Mouse (Mus musculus) adrenal gland, postnatal 25 days (tissue): ENCODE measurements around the gene Tlr2. TPM values are rescaled to one million over a fixed set of nuclear protein-coding genes. Genes with fewer than 3 reads are reported as not detected.
A peak's percentile ranks its signal among the peaks of the same experiment; 100 is the strongest.

Experiments
- DNase-seq: peaks from one replicate; pipeline ENCODE4 v3.0.0; 2021; ENCODE audit warnings: mixed read lengths
- total RNA-seq: library from RNA; stranded (reverse); gene quantifications from 2 replicates; pipeline ENCODE4 v1.2.3, GENCODE M21; 2021

Tlr2 gene
- total RNA-seq, 1 experiment from 2014 or later = 3.9 TPM

DNA sequence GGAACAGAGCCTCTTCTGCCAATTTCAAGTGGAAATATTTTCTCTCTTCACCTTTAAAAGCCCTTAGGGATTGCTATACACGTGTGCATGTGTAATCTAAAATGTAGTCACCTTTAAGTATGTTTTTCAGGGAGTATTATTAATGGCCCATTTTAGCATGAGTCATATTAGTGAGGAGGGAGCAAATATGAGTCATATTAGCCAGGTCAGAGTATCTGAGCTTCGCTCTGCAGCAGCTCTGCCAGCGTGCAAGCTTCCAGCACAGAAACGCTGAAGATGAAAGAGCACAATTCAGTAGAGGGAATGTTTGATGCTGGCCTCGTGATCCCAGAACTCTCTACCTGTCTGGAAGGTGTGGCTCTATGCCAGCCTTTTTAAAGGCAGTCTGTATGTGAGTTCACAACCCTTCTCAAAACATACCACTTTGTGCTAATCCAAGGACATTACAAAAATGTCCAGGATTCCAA lies 13.4 kb downstream of the Tlr2 start:
- DNase-seq = peak; percentile 39

DNA sequence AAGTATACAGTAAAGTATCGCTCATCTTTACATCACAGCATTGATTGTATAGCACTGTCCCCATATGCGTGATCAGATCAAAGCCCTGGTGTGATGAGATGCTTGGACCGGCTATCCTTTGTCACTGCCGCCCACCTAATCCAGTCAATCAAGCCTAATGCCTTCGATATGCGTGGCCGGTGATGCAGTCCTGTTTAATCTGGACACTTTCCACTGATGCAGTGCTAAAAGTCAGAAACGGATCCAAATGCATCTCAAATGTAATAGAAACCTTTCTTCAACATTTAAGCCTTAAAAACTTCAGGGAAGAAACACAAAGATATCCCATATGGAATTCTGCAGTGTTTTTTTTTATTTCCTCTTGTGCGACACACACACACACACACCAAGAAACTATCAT lies 13.9 kb downstream of the Tlr2 start:
- no peak for DNase-seq

DNA sequence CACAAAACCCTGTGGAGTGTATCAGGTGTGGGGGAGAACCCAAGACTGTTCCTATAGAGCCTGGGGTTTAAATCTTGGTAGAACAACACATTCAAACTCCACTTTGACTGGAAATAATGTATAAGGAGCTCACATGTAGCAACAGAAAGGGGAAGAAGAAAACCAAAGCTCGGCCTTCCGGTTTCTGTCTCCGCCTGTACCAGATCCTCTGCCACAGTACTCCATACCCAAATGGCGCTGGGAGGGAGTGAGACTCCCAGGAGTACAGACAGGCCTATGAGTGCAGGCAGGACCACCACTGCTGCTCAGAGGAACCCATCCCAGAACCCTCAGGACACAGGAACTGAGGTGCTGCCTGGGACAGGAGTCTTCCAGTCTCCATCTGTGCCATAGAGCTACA lies 17.8 kb downstream of the Tlr2 start:
- DNase-seq = no peak

DNA sequence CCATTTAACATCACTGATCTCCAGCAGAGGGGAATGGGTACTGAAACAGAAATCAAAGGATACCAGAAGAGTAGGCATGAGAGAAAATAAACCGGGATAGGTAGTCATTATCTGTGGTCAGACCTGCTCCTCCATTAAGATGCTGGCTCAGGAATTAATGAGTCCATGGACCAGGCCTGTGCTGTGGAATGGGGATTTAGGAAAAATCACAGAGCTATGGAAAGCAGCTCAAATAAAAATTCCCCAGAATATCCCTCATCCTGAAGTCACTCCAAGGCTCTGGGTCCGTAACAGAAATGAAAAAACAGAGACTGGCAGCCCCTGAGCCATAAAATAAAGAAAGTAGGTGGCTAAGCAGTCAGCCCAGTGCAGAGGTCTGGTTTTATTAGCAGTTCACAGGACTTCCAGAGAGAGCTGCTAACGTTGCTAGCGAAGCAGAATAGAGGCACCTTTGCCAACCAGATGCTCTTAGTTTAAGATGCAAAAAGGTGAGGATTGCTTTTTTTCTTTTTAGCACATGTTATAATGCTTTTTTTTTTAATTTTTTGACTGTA lies 25.1 kb downstream of the Tlr2 start:
- no peak for DNase-seq

DNA sequence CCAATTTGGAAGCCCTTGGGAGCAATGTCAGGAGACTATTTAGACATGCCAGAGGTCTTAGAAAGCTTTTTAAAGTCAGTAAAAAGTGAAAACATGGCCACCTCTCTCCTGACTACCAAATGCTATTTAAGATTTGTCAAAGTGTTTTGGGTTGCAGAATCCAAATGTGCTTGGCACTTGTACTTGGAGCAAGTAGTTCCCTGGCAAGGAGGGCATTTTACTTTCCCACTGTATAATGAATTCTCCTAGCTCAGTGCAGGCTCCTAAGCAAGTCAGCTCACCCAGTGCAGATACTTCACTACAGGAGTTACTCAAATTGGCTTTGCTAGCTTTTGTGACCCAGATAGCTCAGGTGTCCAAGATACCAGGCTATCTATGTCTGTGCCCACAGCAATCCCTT lies 28.7 kb downstream of the Tlr2 start:
- DNase-seq = no peak

DNA sequence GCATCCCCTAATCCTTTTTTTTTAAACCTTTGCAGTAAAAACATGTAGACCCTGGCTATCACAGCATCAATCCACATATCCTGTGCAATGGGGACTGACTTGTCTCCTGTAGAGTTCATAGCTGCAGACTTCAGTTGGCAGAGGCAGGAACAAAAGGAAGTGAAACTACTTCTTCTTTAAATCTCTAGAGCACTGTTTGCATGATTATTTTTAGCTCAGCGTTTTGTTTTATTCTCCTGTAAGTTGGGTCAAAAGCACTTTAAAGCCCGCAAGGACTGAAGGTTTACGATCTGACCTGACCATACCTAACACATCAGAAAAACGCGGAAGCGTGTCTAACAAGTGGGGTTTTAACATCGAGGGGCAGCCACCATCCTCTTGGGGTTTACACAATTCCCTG lies 29.6 kb downstream of the Tlr2 start:
- DNase-seq = no peak

DNA sequence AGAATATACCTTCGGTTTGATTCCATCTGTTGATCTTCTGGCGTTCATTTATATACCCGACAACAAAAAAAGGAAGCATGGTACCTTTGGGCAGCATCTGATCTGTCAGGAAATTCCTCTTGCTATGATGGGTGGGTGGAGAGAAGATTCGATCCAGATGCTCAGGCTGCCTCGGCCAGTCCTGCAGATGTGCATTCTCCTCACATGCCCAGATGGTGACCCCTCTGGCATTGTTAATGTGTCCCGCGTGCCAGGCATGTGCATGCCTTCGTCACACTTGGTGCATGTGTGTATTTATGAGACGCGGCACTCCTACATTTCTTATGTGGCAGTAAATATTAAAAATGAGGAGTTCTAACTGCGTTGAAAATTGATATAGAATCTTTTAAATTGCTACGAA lies 33.1 kb downstream of the Tlr2 start:
- DNase-seq = no peak

DNA sequence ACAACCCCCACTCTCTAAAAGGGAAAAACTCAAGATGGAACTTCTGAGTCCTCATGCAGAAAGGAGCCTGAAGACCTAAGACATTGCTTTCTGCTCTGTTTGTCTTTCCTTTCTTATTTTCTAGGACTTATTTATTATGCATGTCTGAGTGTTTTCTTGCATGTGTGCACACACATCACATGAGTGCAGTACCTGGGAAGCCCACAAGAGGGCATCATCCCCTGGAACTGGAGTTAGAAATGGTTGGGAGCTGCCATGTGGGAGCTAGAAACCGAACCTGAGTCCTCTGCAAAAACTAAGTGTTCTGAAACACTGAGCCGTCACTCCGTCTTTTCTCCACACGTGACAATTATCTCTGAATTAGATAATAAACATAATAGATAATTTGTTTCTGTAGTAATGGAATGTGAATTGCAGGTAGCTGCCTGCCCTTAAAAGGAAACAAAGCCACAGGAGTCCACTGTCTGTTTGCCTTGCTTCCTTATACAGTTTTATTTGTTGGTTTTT lies 39.9 kb downstream of the Tlr2 start:
- no peak for DNase-seq

DNA sequence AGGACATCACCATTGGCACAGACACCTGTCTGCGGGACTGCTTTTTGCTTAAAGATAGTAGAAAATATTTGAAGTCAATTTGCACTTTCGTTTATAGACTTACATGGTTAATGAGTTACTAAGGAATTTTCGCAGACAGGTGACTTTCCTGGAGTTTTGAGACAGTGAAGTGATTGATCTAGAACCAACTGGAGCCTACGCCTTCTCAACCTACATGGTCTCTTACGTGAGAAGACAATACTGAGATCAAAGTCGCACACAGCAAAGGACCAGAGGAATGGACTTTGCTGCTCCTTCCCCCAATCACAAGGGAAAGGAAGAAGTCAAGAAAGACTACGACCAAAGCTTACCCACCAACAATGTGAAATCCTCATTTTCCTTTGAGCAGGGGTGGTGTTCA lies 42.1 kb downstream of the Tlr2 start:
- DNase-seq = no peak

DNA sequence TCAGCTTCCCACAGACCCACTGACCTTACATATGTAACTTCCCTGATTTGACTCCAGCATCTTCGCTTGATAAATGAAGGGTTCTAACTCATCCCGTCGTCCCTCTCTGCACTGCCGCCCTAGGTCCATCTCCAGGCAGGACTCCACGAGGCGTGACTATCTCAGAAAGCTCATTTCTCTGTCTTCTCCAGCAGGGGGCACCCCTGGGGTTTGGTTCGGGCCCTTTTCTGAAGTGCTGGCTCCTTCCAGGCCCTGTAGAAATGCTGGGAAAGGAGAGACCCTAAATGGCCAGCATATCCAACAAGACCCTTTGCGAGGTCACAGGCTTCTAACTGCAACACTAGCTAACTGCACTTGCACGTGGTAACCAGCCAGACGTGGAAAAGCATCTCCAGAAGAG lies 43.7 kb downstream of the Tlr2 start:
- peak; percentile 74 for DNase-seq

DNA sequence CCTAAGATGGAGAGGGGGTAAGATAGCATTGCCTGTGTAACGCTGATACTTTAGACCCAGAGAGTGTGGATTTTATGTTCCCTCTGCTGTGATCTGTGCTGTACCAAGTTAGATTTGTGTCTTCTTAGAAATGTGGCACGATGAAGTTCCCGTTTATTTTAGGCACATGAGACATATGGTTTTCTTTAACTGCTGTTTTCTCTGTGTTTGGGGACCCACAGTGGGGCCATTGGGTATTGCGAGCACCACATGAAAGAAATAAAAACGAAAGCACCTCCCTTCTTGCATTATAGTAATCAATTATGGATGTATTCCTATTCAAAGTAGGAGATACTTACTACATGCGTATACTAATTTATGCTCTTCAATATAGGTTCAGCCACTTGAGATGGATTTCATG lies 44.5 kb downstream of the Tlr2 start:
- DNase-seq = no peak

DNA sequence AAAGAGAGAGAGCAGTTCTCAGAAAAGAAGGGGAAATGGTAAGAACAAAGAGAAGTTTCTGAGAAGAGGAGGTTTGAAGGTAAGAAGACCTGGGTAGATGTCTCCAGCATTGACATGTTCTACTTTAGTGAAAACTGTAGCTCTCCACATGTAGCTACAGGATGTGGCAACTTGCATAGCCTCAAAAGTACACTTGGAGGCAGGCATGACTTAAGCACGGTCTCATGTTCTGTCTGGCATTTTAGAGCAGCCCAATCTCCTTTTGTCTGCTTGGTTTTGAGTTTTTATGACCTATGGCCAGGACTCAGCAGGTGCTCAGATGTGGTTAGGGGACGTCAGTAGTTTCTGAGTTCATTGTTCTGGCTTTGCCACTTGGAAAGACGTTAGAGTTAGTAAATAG lies 50.1 kb downstream of the Tlr2 start:
- DNase-seq = no peak

DNA sequence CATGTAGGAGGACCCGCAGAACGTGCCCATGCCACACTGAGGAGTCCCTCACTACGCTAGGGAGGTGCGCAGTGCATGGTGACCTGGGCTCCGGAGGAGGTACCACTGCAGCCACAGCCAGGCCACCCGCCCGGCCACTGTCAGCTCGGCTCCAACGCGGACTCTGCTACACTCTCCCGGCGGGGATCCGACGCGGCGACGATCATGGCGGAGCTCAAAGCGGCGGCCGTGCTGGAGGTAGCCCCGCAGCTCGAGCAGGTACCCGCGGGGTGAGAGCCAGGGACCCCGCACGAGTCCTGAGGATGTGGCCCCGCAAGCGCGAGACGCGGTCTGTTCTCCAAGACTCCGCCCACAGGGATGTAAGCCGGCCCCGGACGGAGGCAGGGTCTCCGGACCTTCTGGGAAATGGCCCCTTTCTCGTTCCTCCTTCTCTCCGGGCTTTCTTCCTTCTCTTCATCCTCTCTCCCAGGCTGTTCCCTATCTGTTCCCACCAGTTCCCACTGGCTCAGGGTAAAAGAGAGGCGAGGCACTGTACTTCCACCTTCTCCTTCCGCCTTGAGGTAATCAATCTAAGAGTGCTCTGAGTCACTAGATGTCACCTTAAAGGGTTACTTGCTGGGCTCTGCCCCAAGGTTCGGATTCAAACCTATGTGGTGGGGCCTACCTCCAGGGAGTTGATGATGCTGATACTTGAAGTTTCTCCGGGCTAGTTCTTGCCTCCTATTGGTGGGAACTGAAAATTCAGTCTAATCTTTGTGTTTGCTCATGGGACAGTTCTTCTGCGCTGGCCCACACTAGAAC lies 51.7 kb downstream of the Tlr2 start:
- peak; percentile 45 for DNase-seq

DNA sequence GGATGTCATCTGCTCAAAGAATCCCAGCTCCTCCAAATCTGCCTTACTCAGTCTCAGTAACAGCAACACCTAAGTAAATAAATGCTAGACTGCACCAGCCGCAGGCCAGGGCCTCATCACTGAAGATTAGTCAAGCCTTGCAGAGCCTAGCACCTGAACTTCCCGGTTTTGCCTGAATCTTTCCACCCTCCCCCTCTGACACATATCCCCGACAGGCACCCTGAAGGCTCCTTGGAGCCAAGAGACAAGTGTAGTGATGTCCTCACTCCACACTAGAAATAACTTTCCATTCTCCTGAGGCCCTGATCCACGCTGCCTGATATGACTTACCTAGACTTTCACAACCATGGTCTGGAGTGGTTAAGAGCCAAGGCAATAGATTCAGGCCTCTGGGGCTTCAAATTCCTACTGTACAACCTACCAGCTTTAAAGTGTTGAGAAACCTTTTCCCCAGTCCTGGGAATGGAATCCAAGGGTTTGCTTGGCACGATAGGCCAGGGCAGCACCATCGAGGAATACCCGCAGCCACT lies 53.7 kb downstream of the Tlr2 start:
- no peak for DNase-seq

DNA sequence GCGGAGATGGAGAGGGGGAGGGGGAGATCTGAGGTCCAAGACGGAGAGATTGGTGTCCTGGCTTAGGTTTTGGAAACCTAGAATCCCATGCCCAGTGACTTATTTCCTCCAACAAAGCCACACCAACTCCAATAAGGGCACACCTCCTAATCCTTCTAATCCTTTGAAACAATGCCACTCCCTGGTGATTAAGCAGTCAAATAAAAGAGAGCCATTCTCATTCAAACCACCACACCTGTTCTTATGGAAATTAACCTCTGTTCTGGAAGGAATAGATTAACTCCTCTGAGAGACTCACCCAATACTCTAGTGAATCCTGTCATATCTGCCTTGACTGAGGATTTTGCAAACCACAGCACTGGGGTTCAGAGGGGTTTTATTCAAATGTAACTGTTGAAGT lies 54.5 kb downstream of the Tlr2 start:
- DNase-seq = no peak

Other genes with a start within 250 kb of the Tlr2 start
- 2.5 and 7.1 TPM in 2 replicates for gene Sfrp2, start 75.4 kb downstream of the Tlr2 start, total RNA-seq
- gene Tmem131l, start 198.4 kb upstream of the Tlr2 start, total RNA-seq = 48.2 and 56.9 TPM in 2 replicates